Mouse (Mus musculus) stomach, postnatal 0 days (tissue): ENCODE measurements around the gene Ring1.

Source experiments
- CTCF ChIP-seq: IDR thresholded peaks from 2 replicates; pipeline ENCODE4 v1.5.1; 2016; ENCODE audit warnings: antibody characterized with exemption, low read depth, mild to moderate bottlenecking, moderate library complexity
- EP300 ChIP-seq: optimal IDR thresholded peaks from 2 replicates; pipeline ENCODE3; 2016; ENCODE audit warnings: antibody characterized with exemption

DNA sequence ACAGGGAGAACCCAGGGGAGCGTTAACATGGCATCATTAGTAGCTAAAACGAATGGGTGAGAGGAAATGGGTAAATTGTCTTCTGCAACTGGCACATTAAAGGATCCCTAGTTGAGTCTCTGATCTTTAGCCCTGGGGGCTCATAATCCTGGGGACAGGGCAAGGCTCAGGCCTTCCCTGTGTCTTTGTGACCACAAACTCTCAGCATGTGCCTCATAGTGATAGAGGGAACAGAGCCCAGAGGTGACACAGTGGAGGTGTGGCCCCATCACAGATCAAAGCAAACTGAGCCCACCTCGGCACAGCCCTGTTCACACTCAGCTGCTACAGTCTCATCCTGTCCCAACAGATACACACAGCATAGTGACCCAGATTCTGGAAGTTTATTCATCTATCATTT is 28.8 kb downstream of the Ring1 start:
- TF ChIP-seq EP300: no peak
- TF ChIP-seq CTCF: no peak
